Mouse (Mus musculus) limb, embryonic 12.5 days (tissue): ENCODE data around the gene Ube2i. TPM values are rescaled to one million over a fixed set of nuclear protein-coding genes. Genes with fewer than 3 reads are reported as not detected.

Experiments used
- ATAC-seq: fragments of 200-750 bp; cut with Nextera tagmentation; 2 replicates; pipeline ENCODE4 v1.8.0; 2017; ENCODE audit warnings: low read depth, moderate TSS enrichment; ENCODE audit not compliant: insufficient number of reproducible peaks, insufficient read depth, low FRiP score, low TSS enrichment
- H3K27ac ChIP-seq: fragments of 300-500 bp; sonication (generic); 2 replicates; pipeline ENCODE4 v1.5.1; 2016; ENCODE audit warnings: mild to moderate bottlenecking, moderate library complexity
- H3K27me3 ChIP-seq: fragments of 300-500 bp; sonication (generic); 2 replicates; pipeline ENCODE4 v1.6.1; 2016; ENCODE audit warnings: mild to moderate bottlenecking, moderate library complexity
- H3K36me3 ChIP-seq: fragments of 300-500 bp; sonication (generic); 2 replicates; pipeline ENCODE4 v1.6.1; 2016; ENCODE audit warnings: mild to moderate bottlenecking, moderate library complexity
- H3K4me1 ChIP-seq: fragments of 300-500 bp; sonication (generic); replicated peaks from 2 replicates; pipeline ENCODE4 v1.6.1; 2016
- H3K4me2 ChIP-seq: fragments of 300-500 bp; sonication (generic); 2 replicates; pipeline ENCODE4 v1.6.1; 2016; ENCODE audit warnings: mild to moderate bottlenecking, moderate library complexity
- H3K4me3 ChIP-seq: fragments of 300-500 bp; sonication (generic); replicated peaks from 2 replicates; pipeline ENCODE4 v1.5.1; 2016; ENCODE audit warnings: mild to moderate bottlenecking
- H3K9ac ChIP-seq: fragments of 300-500 bp; sonication (generic); replicated peaks from 2 replicates; pipeline ENCODE4 v1.6.1; 2016; ENCODE audit warnings: mild to moderate bottlenecking, moderate library complexity
- H3K9me3 ChIP-seq: fragments of 300-500 bp; sonication (generic); 2 replicates; pipeline ENCODE4 v1.6.1; 2016; ENCODE audit warnings: mild to moderate bottlenecking, moderate library complexity
- WGBS: fragments of 180-500 bp; shearing (Covaris S2); methylation state at CpG from one replicate; pipeline ENCODE4 v1.1.7; 2016; 5-methylcytosine and 5-hydroxymethylcytosine counted together
- microRNA-seq: library from miRNA; unstranded; fragments of <30 nt; microRNA quantifications from one replicate; pipeline ENCODE4, GENCODE M21; 2017
- polyA plus RNA-seq: library from polyadenylated mRNA; unstranded; fragments of >200 nt; fragmentation: Nextera tagmentation; extraction: Ambion mirVana; gene quantifications from 2 replicates; pipeline ENCODE4 v1.2.1, GENCODE M21; 2016

The Ube2i gene
- polyA plus RNA-seq, 1 experiment from 2014 or later: 887 TPM

DNA sequence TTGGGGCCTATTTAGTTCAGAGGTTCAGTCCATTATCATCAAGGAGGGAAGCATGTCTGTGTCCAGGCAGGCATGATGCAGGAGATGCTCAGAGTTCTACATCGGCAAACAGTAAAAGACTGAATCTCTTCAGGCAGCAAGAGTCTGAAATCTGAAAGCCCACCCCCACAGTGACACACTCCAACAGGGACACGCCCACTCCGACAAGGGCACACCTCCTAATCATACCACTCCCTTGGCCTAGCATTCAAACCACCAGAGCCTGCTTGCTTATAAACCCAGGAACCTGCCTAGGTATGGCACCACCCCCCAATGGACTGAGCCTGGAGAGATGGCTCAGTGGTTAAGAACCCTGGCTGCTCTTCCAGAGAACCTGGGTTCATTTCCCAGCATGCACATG, 59.0 kb downstream of the Ube2i start:
- ATAC-seq: no peak
- Histone ChIP-seq H3K27me3 (no peaks in the 10 kb centered on the region), H3K4me3 (no peak overlapping the region), H3K36me3 (peaks cover 98% of the 10 kb centered on the region), H3K4me2 (no peak overlapping the region), H3K9me3 (no peaks in the 10 kb centered on the region), H3K4me1 (no peaks in the 10 kb centered on the region), H3K9ac (no peak overlapping the region), H3K27ac (no peak overlapping the region)
- WGBS: 91% methylated on average over 3 of the region's 3 CpGs

Small RNA genes lying within 50 kb of the gene (microRNA-seq; reads per million reads assigned to microRNA genes)
- gene Mir3547: not detected

Other genes with a start within 250 kb of the Ube2i start
- gene Tmem204, start 191.0 kb downstream of the Ube2i start, polyA plus RNA-seq: 11.0 and 12.0 TPM in 2 replicates
- gene Telo2, start 158.7 kb downstream of the Ube2i start, polyA plus RNA-seq: 58.0 and 60.1 TPM in 2 replicates
- 0.31 and 0.42 TPM in 2 replicates for gene Ptx4, start 153.9 kb downstream of the Ube2i start, polyA plus RNA-seq
- gene Clcn7, start 141.2 kb downstream of the Ube2i start, polyA plus RNA-seq: 24.6 and 26.0 TPM in 2 replicates
- gene Ccdc154, start 112.2 kb downstream of the Ube2i start, polyA plus RNA-seq: not detected in 2 replicates
- not detected in 2 replicates for gene Gm38655, start 99.2 kb downstream of the Ube2i start, polyA plus RNA-seq
- 35.5 and 35.7 TPM in 2 replicates for gene BC003965, start 90.1 kb downstream of the Ube2i start, polyA plus RNA-seq
- gene Unkl, start 86.2 kb downstream of the Ube2i start, polyA plus RNA-seq: 10.3 and 10.5 TPM in 2 replicates
- 30.4 and 34.0 TPM in 2 replicates for gene Gnptg, start 34.5 kb downstream of the Ube2i start, polyA plus RNA-seq
- gene Tsr3, start 34.5 kb downstream of the Ube2i start, polyA plus RNA-seq: 63.8 and 66.4 TPM in 2 replicates
- gene Baiap3, start 18.3 kb downstream of the Ube2i start, polyA plus RNA-seq: 1.6 and 2.5 TPM in 2 replicates
- not detected in 2 replicates for gene Prss34, start 23.8 kb upstream of the Ube2i start, polyA plus RNA-seq
- not detected in 2 replicates for gene Prss28, start 34.0 kb upstream of the Ube2i start, polyA plus RNA-seq
- not detected in 2 replicates for gene Prss29, start 44.0 kb upstream of the Ube2i start, polyA plus RNA-seq
- not detected in 2 replicates for gene Tpsab1, start 70.9 kb upstream of the Ube2i start, polyA plus RNA-seq
- gene Tpsb2, start 91.7 kb upstream of the Ube2i start, polyA plus RNA-seq: not detected in 2 replicates
- 0.70 TPM in 1 of 2 replicates, not detected in the other for gene Tpsg1, start 94.7 kb upstream of the Ube2i start, polyA plus RNA-seq
- gene Cacna1h, start 159.2 kb upstream of the Ube2i start, polyA plus RNA-seq: 10.1 and 11.6 TPM in 2 replicates
- gene Tekt4, start 180.0 kb upstream of the Ube2i start, polyA plus RNA-seq: not detected in 2 replicates
- 0.24 and 0.29 TPM in 2 replicates for gene Sstr5, start 222.7 kb upstream of the Ube2i start, polyA plus RNA-seq